Mouse (Mus musculus) naive thymus-derived CD4-positive, alpha-beta T cell, adult 5 months (primary cell): ENCODE measurements around the gene Kmo. TPM values are rescaled to one million over a fixed set of nuclear protein-coding genes. Genes with fewer than 3 reads are reported as not detected.

Experiments used
- polyA plus RNA-seq: library from polyadenylated mRNA; unstranded; fragments of 100-300 nt; shearing (Covaris generic); gene quantifications from one replicate; pipeline ENCODE4 v1.2.1, GENCODE M21; 2017

Kmo gene
- not detected for polyA plus RNA-seq

GRCm38 (mm10) chr1:175619814-175620431 is at the start of gene Kmo:
Kmo (plus strand) TSS chr1:175620381.

GRCm38 (mm10) chr1:175625257-175625879 is 5.2 kb downstream of the Kmo start, which contains the start of gene Fh1:
Fh1 (minus strand) TSS chr1:175625635.

GRCm38 (mm10) chr1:175692246-175692996 is 72.2 kb downstream of the Kmo start, which contains the start of the genes Opn3 and Chml:
Opn3 (minus strand) TSS chr1:175692776.
Chml (minus strand) TSS chr1:175692901.

GRCm38 (mm10) chr1:175698293-175698692 is 78.1 kb downstream of the Kmo start, which contains the start of gene Wdr64:
Wdr64 (plus strand) TSS chr1:175698593.

Other genes starting within 250 kb of the Kmo start
- not detected for gene Rgs7, start 127.9 kb upstream of the Kmo start, polyA plus RNA-seq
- gene Fh1, start 5.3 kb downstream of the Kmo start, polyA plus RNA-seq = 27.0 TPM
- not detected for gene Opn3, start 72.4 kb downstream of the Kmo start, polyA plus RNA-seq
- gene Chml, start 72.5 kb downstream of the Kmo start, polyA plus RNA-seq = 0.85 TPM
- gene Wdr64, start 78.2 kb downstream of the Kmo start, polyA plus RNA-seq = not detected